Mouse (Mus musculus) MEL (cell line): ENCODE data around the gene Tspyl2. TPM values are rescaled to one million over a fixed set of nuclear protein-coding genes. Genes with fewer than 3 reads are reported as not detected.

Experiments
- DNase-seq: peaks from one replicate; pipeline ENCODE4 v3.0.0; 2011; ENCODE audit warnings: low read depth, low spot score
- H3K27ac ChIP-seq: 2 replicates; pipeline ENCODE4 v1.5.1; 2012; ENCODE audit warnings: low read depth, mild to moderate bottlenecking, control low read depth, low read length, moderate library complexity; ENCODE audit not compliant: control insufficient read depth
- H3K27me3 ChIP-seq, 2 experiments: fragments of 150-350 bp in 1 of 2; sonication (generic) in 1 of 2; 2 replicates each; pipeline ENCODE4 v1.6.1; 2012; ENCODE audit warnings: low read length in 2 of 2, mild to moderate bottlenecking in 2 of 2, improper control_type of control experiment in 1 of 2, moderate library complexity in 1 of 2; ENCODE audit not compliant: insufficient read depth in 2 of 2, control insufficient read depth in 1 of 2
- H3K36me3 ChIP-seq, 2 experiments: 2 replicates each; pipeline ENCODE4 v1.6.1; 2012 to 2014; ENCODE audit warnings: low read length in 2 of 2, improper control_type of control experiment in 1 of 2, inconsistent platforms in 1 of 2, mild to moderate bottlenecking in 1 of 2; ENCODE audit not compliant: insufficient read depth in 2 of 2, control insufficient read depth in 1 of 2
- H3K4me1 ChIP-seq, 2 experiments: fragments of 150-350 bp in 1 of 2; sonication (generic) in 1 of 2; 2 replicates each; pipeline ENCODE4 v1.6.1; 2012; ENCODE audit warnings: low read length in 2 of 2, improper control_type of control experiment in 1 of 2, mild to moderate bottlenecking in 1 of 2; ENCODE audit not compliant: insufficient read depth in 2 of 2, control insufficient read depth in 1 of 2
- H3K4me3 ChIP-seq, 2 experiments: fragments of 150-350 bp in 1 of 2; sonication (generic) in 1 of 2; 2 replicates each; pipeline ENCODE4 v1.5.1; 2012; ENCODE audit warnings: low read depth in 2 of 2, low read length in 2 of 2, mild to moderate bottlenecking in 2 of 2, moderate library complexity in 2 of 2, control low read depth in 1 of 2, improper control_type of control experiment in 1 of 2; ENCODE audit not compliant: control insufficient read depth in 1 of 2, insufficient read depth in 1 of 2
- H3K79me2 ChIP-seq: 2 replicates; pipeline ENCODE4 v1.6.1; 2012; ENCODE audit warnings: mild to moderate bottlenecking, low read length, moderate library complexity; ENCODE audit not compliant: control insufficient read depth, poor library complexity, insufficient read depth
- H3K9ac ChIP-seq: 2 replicates; pipeline ENCODE4 v1.6.1; 2012; ENCODE audit warnings: low read depth, mild to moderate bottlenecking, control low read depth, low read length, moderate library complexity; ENCODE audit not compliant: control insufficient read depth, poor library complexity, severe bottlenecking
- H3K9me3 ChIP-seq: fragments of 150-350 bp; sonication (generic); replicated peaks from 2 replicates; pipeline ENCODE4 v1.6.1; 2012; ENCODE audit warnings: mild to moderate bottlenecking, low read length, improper control_type of control experiment, moderate library complexity; ENCODE audit not compliant: insufficient read depth
- BHLHE40 ChIP-seq: IDR thresholded peaks from 2 replicates; pipeline ENCODE4 v1.6.1; 2012; ENCODE audit warnings: low read depth, mild to moderate bottlenecking, inconsistent platforms, low read length, improper control_type of control experiment, borderline replicate concordance
- CHD1 ChIP-seq: IDR thresholded peaks from 2 replicates; pipeline ENCODE4 v1.6.1; 2012; ENCODE audit warnings: low read depth, mild to moderate bottlenecking, inconsistent platforms, low read length, improper control_type of control experiment
- CHD2 ChIP-seq: IDR thresholded peaks from 2 replicates; pipeline ENCODE4 v1.6.1; 2011; ENCODE audit warnings: low read length, improper control_type of control experiment
- CTCF ChIP-seq, 3 experiments: IDR thresholded peaks in 2 of 3; conservative IDR thresholded peaks in 1 of 3; 2 replicates each; pipeline ENCODE4 v1.5.1; 2011 to 2012; ENCODE audit warnings: low read length in 3 of 3, low read depth in 2 of 3, mild to moderate bottlenecking in 2 of 3, improper control_type of control experiment in 1 of 3, inconsistent platforms in 1 of 3, mixed read lengths in 1 of 3, moderate library complexity in 1 of 3; ENCODE audit not compliant: control insufficient read depth in 1 of 3, insufficient read depth in 1 of 3, poor library complexity in 1 of 3, severe bottlenecking in 1 of 3
- E2F4 ChIP-seq: IDR thresholded peaks from 2 replicates; pipeline ENCODE4 v1.6.1; 2011; ENCODE audit warnings: low read depth, low read length, improper control_type of control experiment, borderline replicate concordance
- ETS1 ChIP-seq: IDR thresholded peaks from 2 replicates; pipeline ENCODE4 v1.6.1; 2012; ENCODE audit warnings: low read depth, mild to moderate bottlenecking, inconsistent platforms, low read length, improper control_type of control experiment, moderate library complexity
- MAX ChIP-seq: IDR thresholded peaks from 2 replicates; pipeline ENCODE4 v1.6.1; 2011; ENCODE audit warnings: low read length, improper control_type of control experiment
- MAZ ChIP-seq: IDR thresholded peaks from 2 replicates; pipeline ENCODE4 v1.6.1; 2012; ENCODE audit warnings: low read depth, mild to moderate bottlenecking, inconsistent platforms, low read length, improper control_type of control experiment
- MYB ChIP-seq: IDR thresholded peaks from 2 replicates; pipeline ENCODE4 v1.6.1; 2011; ENCODE audit warnings: mild to moderate bottlenecking, low read depth, low read length, improper control_type of control experiment
- MYC ChIP-seq: IDR thresholded peaks from 2 replicates; pipeline ENCODE4 v1.6.1; 2011; ENCODE audit warnings: low read depth, mild to moderate bottlenecking, low read length, improper control_type of control experiment, moderate library complexity
- NELFE ChIP-seq: IDR thresholded peaks from 2 replicates; pipeline ENCODE4 v1.6.1; 2011; ENCODE audit warnings: low read depth, low read length, improper control_type of control experiment
- NRF1 ChIP-seq: IDR thresholded peaks from 2 replicates; pipeline ENCODE4 v1.6.1; 2014; ENCODE audit warnings: low read depth, mild to moderate bottlenecking, inconsistent platforms, low read length, improper control_type of control experiment, moderate library complexity; ENCODE audit not compliant: poor library complexity, insufficient read depth, severe bottlenecking
- POLR2A ChIP-seq, 2 experiments: IDR thresholded peaks; 2 replicates each; pipeline ENCODE4 v1.6.1; 2011 to 2012; ENCODE audit warnings: low read length in 2 of 2, mild to moderate bottlenecking in 2 of 2, control low read depth in 1 of 2, improper control_type of control experiment in 1 of 2, low read depth in 1 of 2, moderate library complexity in 1 of 2; ENCODE audit not compliant: control insufficient read depth in 1 of 2, insufficient read depth in 1 of 2, poor library complexity in 1 of 2
- RCOR1 ChIP-seq: IDR thresholded peaks from 2 replicates; pipeline ENCODE4 v1.6.1; 2012; ENCODE audit warnings: low read depth, mild to moderate bottlenecking, inconsistent platforms, low read length, improper control_type of control experiment
- SMC3 ChIP-seq: IDR thresholded peaks from 2 replicates; pipeline ENCODE4 v1.6.1; 2011; ENCODE audit warnings: low read depth, low read length, improper control_type of control experiment
- TAL1 ChIP-seq: IDR thresholded peaks from 2 replicates; pipeline ENCODE4 v1.6.1; 2012; ENCODE audit warnings: mild to moderate bottlenecking, inconsistent platforms, low read length, moderate library complexity, mixed read lengths
- UBTF ChIP-seq: IDR thresholded peaks from 2 replicates; pipeline ENCODE4 v1.6.1; 2012; ENCODE audit warnings: low read depth, mild to moderate bottlenecking, inconsistent platforms, low read length, improper control_type of control experiment, moderate library complexity, borderline replicate concordance; ENCODE audit not compliant: insufficient read depth
- USF1 ChIP-seq: IDR thresholded peaks from 2 replicates; pipeline ENCODE4 v1.6.1; 2014; ENCODE audit warnings: low read depth, mild to moderate bottlenecking, inconsistent platforms, low read length, improper control_type of control experiment, moderate library complexity
- ZKSCAN1 ChIP-seq: IDR thresholded peaks from 2 replicates; pipeline ENCODE4 v1.6.1; 2012; ENCODE audit warnings: low read depth, mild to moderate bottlenecking, inconsistent platforms, low read length, improper control_type of control experiment, moderate library complexity
- ZMIZ1 ChIP-seq: IDR thresholded peaks from 2 replicates; pipeline ENCODE4 v1.6.1; 2012; ENCODE audit warnings: low read depth, mild to moderate bottlenecking, inconsistent platforms, low read length, improper control_type of control experiment, moderate library complexity
- ZNF384 ChIP-seq: IDR thresholded peaks from 2 replicates; pipeline ENCODE4 v1.6.1; 2012; ENCODE audit warnings: low read depth, mild to moderate bottlenecking, inconsistent platforms, low read length, improper control_type of control experiment
- polyA plus RNA-seq, 2 experiments: library from polyadenylated mRNA; stranded (reverse) in 1 of 2; unstranded in 1 of 2; fragments of >175 nt in 1 of 2; fragments of >200 nt in 1 of 2; gene quantifications; 2 replicates each; pipeline versions ENCODE4 v1.2.1 to v1.2.4; 2012; ENCODE audit warnings: low replicate concordance in 2 of 2, low read depth in 1 of 2; ENCODE audit not compliant: insufficient read length in 2 of 2, insufficient read depth in 1 of 2, missing spikeins in 1 of 2
- total RNA-seq: library from RNA; depleted of rRNA; stranded (reverse); fragments of 300-350 nt; gene quantifications from 2 replicates; pipeline ENCODE4 v1.2.3, GENCODE M21; 2012

Tspyl2 gene
- total and polyA plus RNA-seq, 3 experiments = 19.8 to 38.1 TPM; not detected in 1

GRCm38 (mm10) chrX:152346587-152346986 lies 4.4 kb upstream of the Tspyl2 start:
- Histone ChIP-seq H3K36me3 (peaks cover 0 to 3% of the 10 kb centered on the region in 2 experiments; a peak in 1 of 4 replicates), H3K9ac (no peak overlapping the region), H3K27ac (no peak overlapping the region), H3K79me2 (peaks cover 3% of the 10 kb centered on the region; the same call in 1 of the 2 replicates), H3K27me3 (no peaks in the 10 kb centered on the region; a peak in 1 of 4 replicates), H3K9me3 (no peaks in the 10 kb centered on the region), H3K4me1 (peaks cover 0 to 3% of the 10 kb centered on the region in 2 experiments; a peak in 3 of 4 replicates), H3K4me3 (no peak overlapping the region)
- DNase-seq = no peak
- TF ChIP-seq MAX = no peak
- no peak for TF ChIP-seq MYC
- no peak for TF ChIP-seq POLR2A (IDR thresholded peaks at IDR 0.05; ENCODE audit: control insufficient read depth in 1 of 2, insufficient read depth in 1 of 2, low read depth in 1 of 2, low read length in 2 of 2, poor library complexity in 1 of 2)
- TF ChIP-seq MYB = no peak
- TF ChIP-seq RCOR1 = no peak
- no peak for TF ChIP-seq CHD1
- TF ChIP-seq USF1 = no peak

- Histone ChIP-seq H3K4me1 (peaks cover 0 to 9% of the 10 kb centered on the region in 2 experiments; a peak in 2 of 4 replicates), H3K9ac (peak overlapping the region; percentile 64)
Observed at GRCm38 (mm10) chrX:152342903-152343302, 678 bp upstream of the Tspyl2 start.

GRCm38 (mm10) chrX:152341496-152341895 lies 729 bp downstream of the Tspyl2 start:
- Histone ChIP-seq H3K4me3 (peak overlapping the region; percentile 72 to 80), H3K27me3 (no peaks in the 10 kb centered on the region), H3K4me1 (peaks cover 0 to 9% of the 10 kb centered on the region in 2 experiments; a peak in 2 of 4 replicates), H3K27ac (no peak overlapping the region), H3K9ac (peak overlapping the region; percentile 82), H3K9me3 (no peaks in the 10 kb centered on the region), H3K36me3 (peaks cover 0 to 3% of the 10 kb centered on the region in 2 experiments; a peak in 2 of 4 replicates), H3K79me2 (peaks cover 3% of the 10 kb centered on the region)
- TF ChIP-seq CTCF (IDR thresholded peaks at IDR 0.05 in 2 of 3, conservative IDR thresholded peaks at IDR 0.05 in 1 of 3; ENCODE audit: control insufficient read depth in 1 of 3, insufficient read depth in 1 of 3, low read depth in 2 of 3, low read length in 3 of 3, poor library complexity in 1 of 3, severe bottlenecking in 1 of 3) (no peak), MYC (no peak), POLR2A (IDR thresholded peaks at IDR 0.05; ENCODE audit: control insufficient read depth in 1 of 2, insufficient read depth in 1 of 2, low read depth in 1 of 2, low read length in 2 of 2, poor library complexity in 1 of 2) (no peak), UBTF (no peak), E2F4 (no peak), MAX (no peak), NRF1 (no peak), SMC3 (no peak), ZKSCAN1 (no peak), USF1 (no peak), ZMIZ1 (no peak), TAL1 (no peak), NELFE (no peak), BHLHE40 (no peak), ETS1 (no peak), MAZ (no peak)
- DNase-seq = peak; percentile 47

More at GRCm38 (mm10) chrX:152342903-152343302, 678 bp upstream of the Tspyl2 start:
- H3K36me3 ChIP-seq = peaks cover 0 to 3% of the 10 kb centered on the region in 2 experiments; a peak in 2 of 4 replicates
- peak overlapping the region; percentile 62 to 80 for H3K4me3 ChIP-seq
- TF ChIP-seq ZNF384 (peak; percentile 88), NELFE (no peak), CHD2 (no peak)
- peak overlapping the region; percentile 71 for H3K27ac ChIP-seq
- peaks cover 3% of the 10 kb centered on the region for H3K79me2 ChIP-seq
- no peaks in the 10 kb centered on the region for H3K27me3 ChIP-seq
- no peaks in the 10 kb centered on the region for H3K9me3 ChIP-seq
- DNase-seq = no peak
